Mouse (Mus musculus): ENCODE data around the gene Pex1. TPM values are rescaled to one million over a fixed set of nuclear protein-coding genes. Genes with fewer than 3 reads are reported as not detected.

The Pex1 gene
- total and polyA plus RNA-seq, 2 experiments from 2014 or later = 15.1 to 21.5 TPM

GRCm38 (mm10) chr5:3665225-3665624, 69.4 kb downstream of the Pex1 start:
- DNase-seq (ENCODE audit: low spot score) = no peak
- no peak for ATAC-seq
- no peak overlapping the region for H3K4me2 ChIP-seq (ENCODE audit: low read depth, low read length)
- H3K9ac ChIP-seq (replicated peaks; ENCODE audit: low read length) = no peak overlapping the region
- H3K36me3 ChIP-seq (ENCODE audit: insufficient read depth, low read length) = no peaks in the 10 kb centered on the region
- 94% methylated on average over 2 of the region's 2 CpGs for WGBS
- H3K27ac ChIP-seq = no peak overlapping the region
- TF ChIP-seq CTCF (IDR thresholded peaks at IDR 0.05; ENCODE audit: low read depth) = no peak
- no peaks in the 10 kb centered on the region for H3K4me1 ChIP-seq (ENCODE audit: insufficient read depth, low read length)
- H3K4me3 ChIP-seq (ENCODE audit: low read length) = no peak overlapping the region
- H3K9me3 ChIP-seq (ENCODE audit: low read length) = no peaks in the 10 kb centered on the region
- no peaks in the 10 kb centered on the region for H3K27me3 ChIP-seq (ENCODE audit: insufficient read depth, low read length)

DNA sequence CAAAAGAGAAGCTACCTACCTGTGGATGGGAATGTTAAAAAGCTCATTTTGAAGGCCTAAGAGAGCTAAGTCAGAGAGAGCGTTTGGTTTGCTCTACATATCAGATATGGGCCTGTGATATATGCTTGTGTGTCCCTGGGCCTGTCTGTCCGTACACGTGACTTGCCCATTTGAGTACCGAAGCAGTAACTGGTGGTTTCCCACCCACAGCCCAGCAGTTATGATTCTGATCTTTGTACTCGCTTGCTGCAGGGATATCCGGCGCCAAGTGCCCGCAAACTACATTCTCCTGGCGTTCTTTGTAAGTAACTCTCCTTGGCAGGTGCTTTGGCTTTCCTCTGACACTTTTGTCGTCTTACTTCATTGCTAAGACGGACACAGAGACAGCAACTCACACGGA, 70.7 kb downstream of the Pex1 start:
- no peak overlapping the region for H3K4me2 ChIP-seq (ENCODE audit: low read depth, low read length)
- no peaks in the 10 kb centered on the region for H3K27me3 ChIP-seq (ENCODE audit: insufficient read depth, low read length)
- H3K9me3 ChIP-seq (ENCODE audit: low read length) = no peaks in the 10 kb centered on the region
- H3K27ac ChIP-seq = no peak overlapping the region
- no peak for ATAC-seq
- H3K4me3 ChIP-seq (ENCODE audit: low read length) = no peak overlapping the region
- TF ChIP-seq CTCF (IDR thresholded peaks at IDR 0.05; ENCODE audit: low read depth) = no peak
- no peak for DNase-seq (ENCODE audit: low spot score)
- no peaks in the 10 kb centered on the region for H3K4me1 ChIP-seq (ENCODE audit: insufficient read depth, low read length)
- no peaks in the 10 kb centered on the region for H3K36me3 ChIP-seq (ENCODE audit: insufficient read depth, low read length)
- WGBS = 86% methylated on average over 12 of the region's 12 CpGs
- no peak overlapping the region for H3K9ac ChIP-seq (replicated peaks; ENCODE audit: low read length)

DNA sequence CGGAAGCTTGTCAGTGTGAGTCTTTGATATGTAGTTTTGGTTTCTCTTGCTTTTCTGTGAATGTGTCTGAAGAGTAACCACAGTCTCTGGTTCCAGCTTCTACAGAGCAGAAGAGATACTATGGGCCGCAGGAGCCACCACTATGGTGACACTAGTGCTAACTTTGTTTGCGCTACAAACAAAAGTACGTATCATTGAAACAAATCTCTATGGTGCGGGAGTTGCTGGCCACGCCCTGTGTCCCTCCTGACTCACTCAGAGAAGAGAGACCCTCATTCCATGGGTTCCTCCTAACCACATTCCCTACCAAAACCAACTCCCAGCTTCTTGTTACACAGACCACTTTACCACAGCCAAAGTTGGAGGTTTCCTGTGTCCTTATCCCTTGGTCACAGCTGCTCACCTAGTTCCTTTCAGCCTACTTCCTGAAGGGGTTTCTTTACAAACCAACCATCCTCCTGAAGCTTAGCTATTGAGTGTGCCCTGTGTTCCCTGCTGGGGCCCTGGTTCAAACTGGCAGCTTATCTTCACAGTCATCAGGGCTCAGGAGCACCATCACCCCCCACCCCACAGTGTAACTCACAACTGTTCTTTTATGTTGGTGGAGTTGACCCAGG, 74.2 kb downstream of the Pex1 start:
- ATAC-seq = no peak
- TF ChIP-seq CTCF (IDR thresholded peaks at IDR 0.05; ENCODE audit: low read depth) = no peak
- no peak for DNase-seq (ENCODE audit: low spot score)

More for the DNA sequence above, 74.2 kb downstream of the Pex1 start:
- no peak overlapping the region for H3K9ac ChIP-seq (replicated peaks; ENCODE audit: low read length)
- WGBS = 94% methylated on average over 6 of the region's 6 CpGs
- no peaks in the 10 kb centered on the region for H3K36me3 ChIP-seq (ENCODE audit: insufficient read depth, low read length)
- H3K27ac ChIP-seq = no peak overlapping the region
- H3K4me1 ChIP-seq (ENCODE audit: insufficient read depth, low read length) = no peaks in the 10 kb centered on the region
- no peak overlapping the region for H3K4me2 ChIP-seq (ENCODE audit: low read depth, low read length)
- H3K27me3 ChIP-seq (ENCODE audit: insufficient read depth, low read length) = no peaks in the 10 kb centered on the region
- no peak overlapping the region for H3K4me3 ChIP-seq (ENCODE audit: low read length)
- no peaks in the 10 kb centered on the region for H3K9me3 ChIP-seq (ENCODE audit: low read length)

Small RNA genes lying within 50 kb of the gene (microRNA-seq; reads per million reads assigned to microRNA genes)
- 0 reads per million in 2 experiments for gene Gm26238

Other genes with a start within 250 kb of the Pex1 start
- gene Fam133b, start 52.2 kb upstream of the Pex1 start, total RNA-seq (2014; rRNA removed) = 17.4 and 20.9 TPM in 2 replicates
- gene Fam133b, start 52.2 kb upstream of the Pex1 start, polyA plus RNA-seq (2015; fragmentation: Nextera tagmentation; extraction: Ambion mirVana) = 25.6 and 28.0 TPM in 2 replicates
- gene 1700109H08Rik, start 24.5 kb upstream of the Pex1 start, total RNA-seq (2014; rRNA removed) = 4.2 and 5.0 TPM in 2 replicates
- 3.2 and 3.8 TPM in 2 replicates for gene 1700109H08Rik, start 24.5 kb upstream of the Pex1 start, polyA plus RNA-seq (2015; fragmentation: Nextera tagmentation; extraction: Ambion mirVana)
- gene Rbm48, start 519 bp downstream of the Pex1 start, total RNA-seq (2014; rRNA removed) = 16.4 and 19.8 TPM in 2 replicates
- gene Rbm48, start 519 bp downstream of the Pex1 start, polyA plus RNA-seq (2015; fragmentation: Nextera tagmentation; extraction: Ambion mirVana) = 16.2 and 18.1 TPM in 2 replicates
- not detected in 2 replicates for gene Tmbim7, start 55.1 kb downstream of the Pex1 start, total RNA-seq (2014; rRNA removed)
- gene Tmbim7, start 55.1 kb downstream of the Pex1 start, polyA plus RNA-seq (2015; fragmentation: Nextera tagmentation; extraction: Ambion mirVana) = not detected in 2 replicates
- gene Gatad1, start 61.1 kb downstream of the Pex1 start, total RNA-seq (2014; rRNA removed) = 80.1 and 96.6 TPM in 2 replicates
- gene Gatad1, start 61.1 kb downstream of the Pex1 start, polyA plus RNA-seq (2015; fragmentation: Nextera tagmentation; extraction: Ambion mirVana) = 84.2 and 87.8 TPM in 2 replicates
- 43.0 and 53.0 TPM in 2 replicates for gene Ankib1, start 206.9 kb downstream of the Pex1 start, total RNA-seq (2014; rRNA removed)
- 15.1 and 16.3 TPM in 2 replicates for gene Ankib1, start 206.9 kb downstream of the Pex1 start, polyA plus RNA-seq (2015; fragmentation: Nextera tagmentation; extraction: Ambion mirVana)
- 23.7 and 33.0 TPM in 2 replicates for gene Krit1, start 207.1 kb downstream of the Pex1 start, total RNA-seq (2014; rRNA removed)
- 32.8 and 34.5 TPM in 2 replicates for gene Krit1, start 207.1 kb downstream of the Pex1 start, polyA plus RNA-seq (2015; fragmentation: Nextera tagmentation; extraction: Ambion mirVana)
- gene Lrrd1, start 249.1 kb downstream of the Pex1 start, total RNA-seq (2014; rRNA removed) = not detected in 2 replicates
- 0.09 TPM in 1 of 2 replicates, not detected in the other for gene Lrrd1, start 249.1 kb downstream of the Pex1 start, polyA plus RNA-seq (2015; fragmentation: Nextera tagmentation; extraction: Ambion mirVana)

All from hindbrain, postnatal 0 days (tissue).